Mouse (Mus musculus) ES-E14 (cell line): ENCODE data around the gene Cradd. TPM values are rescaled to one million over a fixed set of nuclear protein-coding genes. Genes with fewer than 3 reads are reported as not detected.

Experiments
- DNase-seq: peaks from one replicate; pipeline ENCODE4 v3.0.0-alpha.2; 2013; ENCODE audit warnings: low read depth, low spot score
- H3K27ac ChIP-seq: 2 replicates; pipeline ENCODE4 v1.5.1; 2012; ENCODE audit warnings: low read depth, mild to moderate bottlenecking, low read length, moderate library complexity, mixed read lengths; ENCODE audit not compliant: poor library complexity, insufficient read depth, severe bottlenecking
- H3K36me3 ChIP-seq: 2 replicates; pipeline ENCODE4 v1.6.1; 2012; ENCODE audit warnings: mild to moderate bottlenecking, low read length, moderate library complexity, mixed read lengths; ENCODE audit not compliant: control insufficient read depth, poor library complexity, insufficient read depth, severe bottlenecking
- H3K4me1 ChIP-seq, 2 experiments: fragments of 150-350 bp in 1 of 2; sonication (generic) in 1 of 2; 2 replicates each; pipeline ENCODE4 v1.6.1; 2012; ENCODE audit warnings: low read length in 2 of 2, mild to moderate bottlenecking in 1 of 2, mixed read lengths in 1 of 2; ENCODE audit not compliant: control insufficient read depth in 2 of 2, insufficient read depth in 2 of 2, poor library complexity in 1 of 2
- H3K4me3 ChIP-seq, 2 experiments: fragments of 150-350 bp in 1 of 2; sonication (generic) in 1 of 2; 2 replicates each; pipeline ENCODE4 v1.5.1; 2012; ENCODE audit warnings: low read length in 2 of 2, low read depth in 1 of 2, mild to moderate bottlenecking in 1 of 2, mixed read lengths in 1 of 2; ENCODE audit not compliant: insufficient read depth in 1 of 2, poor library complexity in 1 of 2, severe bottlenecking in 1 of 2
- H3K9ac ChIP-seq: 2 replicates; pipeline ENCODE4 v1.6.1; 2012; ENCODE audit warnings: low read depth, mild to moderate bottlenecking, low read length, mixed read lengths; ENCODE audit not compliant: poor library complexity, insufficient read depth, severe bottlenecking
- H3K9me3 ChIP-seq: fragments of 150-350 bp; sonication (generic); 2 replicates; pipeline ENCODE4 v1.6.1; 2012; ENCODE audit warnings: low read depth, mild to moderate bottlenecking, low read length; ENCODE audit not compliant: control insufficient read depth, insufficient read depth
- CHD2 ChIP-seq: IDR thresholded peaks from 2 replicates; pipeline ENCODE4 v1.6.1; 2014; ENCODE audit warnings: mild to moderate bottlenecking, low read depth, low read length, inconsistent platforms
- HCFC1 ChIP-seq: IDR thresholded peaks from 2 replicates; pipeline ENCODE4 v1.6.1; 2012; ENCODE audit warnings: low read length, inconsistent platforms, borderline replicate concordance; ENCODE audit not compliant: insufficient read depth
- MAFK ChIP-seq: IDR thresholded peaks from 2 replicates; pipeline ENCODE4 v1.6.1; 2014; ENCODE audit warnings: mild to moderate bottlenecking, low read depth, low read length, inconsistent platforms; ENCODE audit not compliant: insufficient read depth
- ZC3H11A ChIP-seq: IDR thresholded peaks from 2 replicates; pipeline ENCODE4 v1.6.1; 2012; ENCODE audit warnings: low read depth, mild to moderate bottlenecking, inconsistent platforms, low read length, borderline replicate concordance
- ZNF384 ChIP-seq: IDR thresholded peaks from 2 replicates; pipeline ENCODE4 v1.6.1; 2012; ENCODE audit warnings: low read depth, low read length, inconsistent platforms
- in situ Hi-C, 2 experiments: fragments of 600-800 bp; cut with MboI; formaldehyde crosslinking; loops; one replicate each; pipeline ENCODE4 v1.15.1; 2025; ENCODE audit warnings: low sequenced_read_pairs in 2 of 2, inconsistent platforms in 1 of 2; ENCODE audit not compliant: unreplicated experiment in 2 of 2
- total RNA-seq: library from RNA; depleted of rRNA; stranded (reverse); fragments of 300-350 nt; gene quantifications from 2 replicates; pipeline ENCODE4 v1.2.3, GENCODE M21; 2012

The Cradd gene
- total RNA-seq, 1 experiment = 8.4 TPM

- Histone ChIP-seq H3K36me3 (no peaks in the 10 kb centered on the region), H3K9me3 (no peaks in the 10 kb centered on the region), H3K4me1 (peaks cover 9 to 14% of the 10 kb centered on the region in 2 experiments; a peak in 3 of 4 replicates), H3K9ac (no peak overlapping the region), H3K27ac (no peak overlapping the region), H3K4me3 (no peak overlapping the region)
- in situ Hi-C loops = no loop called here
- TF ChIP-seq CHD2 = no peak
- TF ChIP-seq ZNF384 = no peak
- TF ChIP-seq HCFC1 = no peak
- no peak for TF ChIP-seq MAFK
- TF ChIP-seq ZC3H11A = no peak
- no peak for DNase-seq
These were observed 36.1 kb upstream of the Cradd start for GRCm38 (mm10) chr10:95360048-95360447.

- DNase-seq = no peak
- TF ChIP-seq ZNF384 (no peak), HCFC1 (no peak), MAFK (no peak), CHD2 (no peak), ZC3H11A (no peak)
- Histone ChIP-seq H3K9me3 (no peaks in the 10 kb centered on the region), H3K4me1 (peaks cover 11 to 14% of the 10 kb centered on the region in 2 experiments; a peak in 3 of 4 replicates), H3K9ac (no peak overlapping the region; the same call in 1 of the 2 replicates), H3K4me3 (peak overlapping the region; percentile 10 to 74; a peak in 3 of 4 replicates), H3K27ac (no peak overlapping the region), H3K36me3 (no peaks in the 10 kb centered on the region)
- in situ Hi-C loops = no loop called here
These were observed 33.8 kb upstream of the Cradd start for GRCm38 (mm10) chr10:95357721-95358120.

- Histone ChIP-seq H3K36me3 (no peaks in the 10 kb centered on the region), H3K4me1 (peaks cover 11 to 14% of the 10 kb centered on the region in 2 experiments; a peak in 3 of 4 replicates), H3K9me3 (no peaks in the 10 kb centered on the region), H3K9ac (no peak overlapping the region), H3K27ac (no peak overlapping the region), H3K4me3 (no peak overlapping the region)
- TF ChIP-seq CHD2 (no peak), ZNF384 (peak; percentile 77)
- no peak for DNase-seq
- in situ Hi-C loops = no loop called here
These were observed 32.8 kb upstream of the Cradd start for GRCm38 (mm10) chr10:95356711-95357110.

- H3K27ac ChIP-seq = peak overlapping the region; percentile 14; the same call in 1 of the 2 replicates
- no peak for TF ChIP-seq ZC3H11A
- no peak for TF ChIP-seq MAFK
- TF ChIP-seq ZNF384 = no peak
- TF ChIP-seq CHD2 = no peak
- TF ChIP-seq HCFC1 = no peak
- H3K9ac ChIP-seq = no peak overlapping the region
- H3K4me1 ChIP-seq = peaks cover 11 to 14% of the 10 kb centered on the region in 2 experiments; a peak in 3 of 4 replicates
- H3K4me3 ChIP-seq = no peak overlapping the region
- in situ Hi-C loops = no loop called here
- no peaks in the 10 kb centered on the region for H3K36me3 ChIP-seq
- H3K9me3 ChIP-seq = no peaks in the 10 kb centered on the region
- DNase-seq = no peak
These were observed 31.8 kb upstream of the Cradd start for GRCm38 (mm10) chr10:95355678-95356268.

DNA sequence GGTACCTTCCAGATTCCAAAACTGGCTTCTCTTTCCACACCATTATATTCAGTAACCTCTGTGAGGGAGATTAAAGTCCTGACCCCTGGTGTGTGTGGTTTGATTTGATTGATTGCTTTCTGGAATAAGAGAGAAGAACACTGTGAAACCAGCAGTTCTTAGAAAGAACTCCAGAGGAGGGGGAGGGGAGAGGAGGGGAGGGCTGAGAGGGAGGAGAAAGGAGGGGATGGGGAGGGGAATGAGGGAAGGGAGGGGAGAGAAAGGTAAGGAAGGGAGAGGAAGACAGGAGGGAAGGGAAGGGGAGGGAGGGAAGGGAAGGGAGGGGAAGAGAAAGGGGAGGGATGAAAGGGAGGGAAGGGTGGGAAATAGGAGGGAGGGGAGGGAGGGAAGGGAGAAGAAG is 30.7 kb upstream of the Cradd start:
- Histone ChIP-seq H3K4me1 (peaks cover 11 to 14% of the 10 kb centered on the region in 2 experiments; a peak in 3 of 4 replicates), H3K27ac (peak overlapping the region; percentile 87; the same call in 1 of the 2 replicates), H3K9ac (no peak overlapping the region), H3K4me3 (no peak overlapping the region; a peak in 1 of 4 replicates), H3K9me3 (no peaks in the 10 kb centered on the region), H3K36me3 (no peaks in the 10 kb centered on the region)
- in situ Hi-C loops = no loop called here
- DNase-seq = peak; percentile 56
- TF ChIP-seq MAFK = no peak
- TF ChIP-seq CHD2 = no peak
- TF ChIP-seq HCFC1 = no peak
- no peak for TF ChIP-seq ZNF384
- no peak for TF ChIP-seq ZC3H11A
